Mouse (Mus musculus): Measurements from ENCODE around the gene P2ry6.

GRCm38 (mm10) chr7:100951903-100952302 is 22.5 kb downstream of the P2ry6 start:
- TF ChIP-seq CTCF (IDR thresholded peaks at IDR 0.05; ENCODE audit: low read depth, low read length), result no peak
- no peak for TF ChIP-seq POLR2A (IDR thresholded peaks at IDR 0.05; ENCODE audit: insufficient read depth, low read length)
